ENCODE assay signal across 29 mouse cellular contexts in the genomic region with DNA sequence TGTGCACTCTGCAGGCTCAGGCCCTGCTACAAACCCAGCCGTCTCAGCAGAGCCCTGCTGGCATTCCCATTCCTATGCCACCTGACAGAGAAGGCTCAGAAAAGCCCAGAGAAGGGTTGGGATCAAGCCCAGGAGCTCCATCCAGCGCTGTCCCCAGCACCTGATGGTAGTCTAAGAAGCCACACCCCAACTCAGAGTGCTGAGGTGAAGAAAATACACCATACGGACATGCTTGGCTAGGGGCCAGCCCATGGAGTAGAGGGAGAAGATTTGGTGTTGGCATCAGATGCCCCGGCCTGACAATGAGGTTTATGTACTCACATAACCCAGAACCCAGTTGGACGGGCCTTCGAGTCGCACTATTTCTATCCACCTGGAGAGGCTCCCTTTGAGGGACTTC.
A peak's percentile ranks its signal among the peaks of the same experiment; 100 is the strongest.
DNase-seq lines count a peak whose midpoint lies in the region; ATAC-seq lines count a peak whose summit lies in the region.
"Had no signal": no experiment of that assay in that cellular context is flagged by ENCODE, and none has a peak within 500 bp of the region (broad histone marks: within the 10 kb centered on the region; RNA-seq: fewer than 3 reads in every experiment).

No protein-coding gene starts in this region.

- no peak overlapping the region for H3K4me2 ChIP-seq in heart, embryonic 11.5 days
- H3K4me2 ChIP-seq in kidney, embryonic 15.5 days: no peak overlapping the region
- H3K4me2 ChIP-seq: embryonic facial prominence, embryonic 13.5 days; heart, embryonic 12.5 days; hindbrain, embryonic 14.5 days; limb, embryonic 12.5 days; liver, embryonic 15.5 days; lung, embryonic 14.5 days; midbrain, embryonic 15.5 days; stomach, embryonic 15.5 days had no signal

- peaks cover 20% of the 10 kb centered on the region for H3K4me1 ChIP-seq in heart, embryonic 11.5 days (ENCODE audit: control insufficient read depth, insufficient read depth, low read length)
- peaks cover 34% of the 10 kb centered on the region for H3K4me1 ChIP-seq in kidney, embryonic 15.5 days

- no peak overlapping the region for H3K9ac ChIP-seq in heart, embryonic 11.5 days (ENCODE audit: low read depth, low read length)
- H3K9ac ChIP-seq in kidney, embryonic 15.5 days: no peak overlapping the region
- H3K9ac ChIP-seq: embryonic facial prominence, embryonic 13.5 days; forebrain, postnatal 0 days; heart, embryonic 12.5 days; hindbrain, embryonic 14.5 days; limb, embryonic 12.5 days; liver, embryonic 15.5 days; lung, embryonic 14.5 days; midbrain, embryonic 15.5 days; stomach, embryonic 15.5 days had no signal

- DNase-seq in left cerebral cortex, postnatal 4 days: peak; percentile 53
- no peak for DNase-seq in left cerebral cortex, adult 9 months (ENCODE audit: low spot score in 2 of 2)
- peak; percentile 49 for DNase-seq in cerebellum, adult 8-10 months
- DNase-seq in cerebellum, postnatal 14 days: peak; percentile 73 to 77
- DNase-seq in testis, postnatal 14 days (ENCODE audit: low spot score): no peak
- DNase-seq: adrenal gland, postnatal 36 days; B cell, adult 2 months; embryo, embryonic 11 days; forebrain, postnatal 0 days; gastrocnemius, postnatal 10 days; heart, postnatal 4 days; kidney, adult 18-20 months; kidney, postnatal 4 days; lung, embryonic 14.5 days; lung, postnatal 14 days; right cerebral cortex, postnatal 25 days; thymus, adult 18-20 months; thymus, postnatal 25 days had no signal

- intact Hi-C loops in left cerebral cortex, postnatal 4 days (cut with DNase I): no loop called here

- 86% methylated on average over 7 of the region's 7 CpGs for WGBS in heart, embryonic 11.5 days (ENCODE audit: insufficient replicate concordance)
- WGBS in kidney, embryonic 15.5 days: 91% methylated on average over 7 of the region's 7 CpGs

- no peaks in the 10 kb centered on the region for H3K27me3 ChIP-seq in heart, embryonic 11.5 days (ENCODE audit: control insufficient read depth, insufficient read depth, low read length)
- H3K27me3 ChIP-seq in kidney, embryonic 15.5 days: no peaks in the 10 kb centered on the region
- H3K27me3 ChIP-seq: embryonic facial prominence, embryonic 13.5 days; heart, embryonic 12.5 days; limb, embryonic 12.5 days; liver, embryonic 15.5 days; midbrain, embryonic 15.5 days; stomach, embryonic 15.5 days had no signal

- no peaks in the 10 kb centered on the region for H3K36me3 ChIP-seq in heart, embryonic 11.5 days (ENCODE audit: control insufficient read depth, insufficient read depth, low read length)
- peaks cover 34% of the 10 kb centered on the region for H3K36me3 ChIP-seq in kidney, embryonic 15.5 days
- H3K36me3 ChIP-seq: midbrain, embryonic 15.5 days had no signal

- H3K9me3 ChIP-seq in heart, embryonic 11.5 days (replicated peaks; ENCODE audit: control insufficient read depth, low read length): no peaks in the 10 kb centered on the region
- no peaks in the 10 kb centered on the region for H3K9me3 ChIP-seq in kidney, embryonic 15.5 days (replicated peaks)
- H3K9me3 ChIP-seq: embryonic facial prominence, embryonic 13.5 days; forebrain, embryonic 10.5 days; heart, embryonic 12.5 days; limb, embryonic 12.5 days; liver, embryonic 15.5 days; midbrain, embryonic 15.5 days; stomach, embryonic 15.5 days had no signal

- no peak overlapping the region for H3K4me3 ChIP-seq in heart, embryonic 11.5 days (ENCODE audit: low read depth, low read length)
- no peak overlapping the region for H3K4me3 ChIP-seq in kidney, embryonic 15.5 days (replicated peaks)
- H3K4me3 ChIP-seq: embryonic facial prominence, embryonic 13.5 days; forebrain, embryonic 10.5 days; heart, embryonic 12.5 days; limb, embryonic 12.5 days; liver, embryonic 15.5 days; midbrain, embryonic 15.5 days; stomach, embryonic 15.5 days had no signal

- H3K27ac ChIP-seq in heart, embryonic 11.5 days (ENCODE audit: low read depth, low read length): no peak overlapping the region
- H3K27ac ChIP-seq in kidney, embryonic 15.5 days: no peak overlapping the region
- H3K27ac ChIP-seq: embryonic facial prominence, embryonic 13.5 days; forebrain, embryonic 10.5 days; limb, embryonic 12.5 days; liver, embryonic 15.5 days; stomach, embryonic 15.5 days had no signal

- no peak for ATAC-seq in heart, embryonic 11.5 days (replicated peaks; ENCODE audit: insufficient number of reproducible peaks, low FRiP score, low TSS enrichment)
- ATAC-seq in kidney, embryonic 15.5 days (replicated peaks; ENCODE audit: low FRiP score): no peak
- ATAC-seq: forebrain, postnatal 0 days; inflammation-experienced regulatory T-cells, adult 6 months; midbrain, embryonic 15.5 days had no signal

Comparison
In these comparisons a context has a peak if more than half of its experiments do, and no peak if none do; other contexts are left out.
1. DNase-seq: peak in left cerebral cortex, postnatal 4 days (single experiment), cerebellum, adult 8-10 months (single experiment) and cerebellum, postnatal 14 days (2 of 2); none in left cerebral cortex, adult 9 months (0 of 2) and testis, postnatal 14 days (single experiment).